Mouse (Mus musculus) embryonic facial prominence, embryonic 13.5 days (tissue): Measurements from ENCODE around the gene Abr. TPM values are rescaled to one million over a fixed set of nuclear protein-coding genes. Genes with fewer than 3 reads are reported as not detected.

Source experiments
- ATAC-seq: fragments of 200-750 bp; cut with Nextera tagmentation; 2 replicates; pipeline ENCODE4 v1.8.0; 2017; ENCODE audit warnings: low read depth; ENCODE audit not compliant: insufficient number of reproducible peaks, insufficient read depth, low FRiP score, low TSS enrichment
- H3K27ac ChIP-seq: fragments of 300-500 bp; sonication (generic); 2 replicates; pipeline ENCODE4 v1.5.1; 2015; ENCODE audit warnings: moderate library complexity, mild to moderate bottlenecking, inconsistent platforms
- H3K27me3 ChIP-seq: fragments of 300-500 bp; sonication (generic); 2 replicates; pipeline ENCODE4 v1.6.1; 2015; ENCODE audit warnings: mild to moderate bottlenecking, inconsistent platforms
- H3K36me3 ChIP-seq: fragments of 300-500 bp; sonication (generic); 2 replicates; pipeline ENCODE4 v1.6.1; 2015; ENCODE audit warnings: mild to moderate bottlenecking, inconsistent platforms
- H3K4me1 ChIP-seq: fragments of 300-500 bp; sonication (generic); 2 replicates; pipeline ENCODE4 v1.6.1; 2015; ENCODE audit warnings: inconsistent platforms
- H3K4me2 ChIP-seq: fragments of 300-500 bp; sonication (generic); 2 replicates; pipeline ENCODE4 v1.6.1; 2015; ENCODE audit warnings: moderate library complexity, mild to moderate bottlenecking, inconsistent platforms
- H3K4me3 ChIP-seq: fragments of 300-500 bp; sonication (generic); 2 replicates; pipeline ENCODE4 v1.5.1; 2015; ENCODE audit warnings: mild to moderate bottlenecking, inconsistent platforms
- H3K9ac ChIP-seq: fragments of 300-500 bp; sonication (generic); 2 replicates; pipeline ENCODE4 v1.6.1; 2015; ENCODE audit warnings: mild to moderate bottlenecking, inconsistent platforms
- H3K9me3 ChIP-seq: fragments of 300-500 bp; sonication (generic); 2 replicates; pipeline ENCODE4 v1.6.1; 2016; ENCODE audit warnings: inconsistent platforms
- WGBS: fragments of 180-500 bp; shearing (Covaris S2); methylation state at CpG from one replicate; pipeline ENCODE4 v1.1.7; 2015; ENCODE audit warnings: mixed read lengths; 5-methylcytosine and 5-hydroxymethylcytosine counted together
- polyA plus RNA-seq: library from polyadenylated mRNA; unstranded; fragments of >200 nt; fragmentation: Nextera tagmentation; extraction: Ambion mirVana; gene quantifications from 2 replicates; pipeline ENCODE4 v1.2.1, GENCODE M21; 2015

The Abr gene
- polyA plus RNA-seq, 1 experiment from 2014 or later = 35.5 TPM

GRCm38 (mm10) chr11:76379921-76380544 lies 242.1 kb downstream of the Abr start:
- no peak for ATAC-seq
- Histone ChIP-seq H3K36me3 (no peaks in the 10 kb centered on the region), H3K27ac (no peak overlapping the region), H3K4me1 (peaks cover 90% of the 10 kb centered on the region), H3K4me3 (no peak overlapping the region), H3K27me3 (no peaks in the 10 kb centered on the region), H3K9me3 (no peaks in the 10 kb centered on the region), H3K9ac (no peak overlapping the region), H3K4me2 (no peak overlapping the region)
- 49% methylated on average over 11 of the region's 11 CpGs for WGBS

- Histone ChIP-seq H3K9me3 (no peaks in the 10 kb centered on the region), H3K27me3 (no peaks in the 10 kb centered on the region), H3K4me3 (no peak overlapping the region), H3K36me3 (no peaks in the 10 kb centered on the region), H3K9ac (no peak overlapping the region), H3K27ac (no peak overlapping the region), H3K4me2 (no peak overlapping the region), H3K4me1 (peaks cover 90% of the 10 kb centered on the region)
- no peak for ATAC-seq
- WGBS = 83% methylated on average over 3 of the region's 3 CpGs
These were observed 245.7 kb downstream of the Abr start for GRCm38 (mm10) chr11:76376425-76376824.

GRCm38 (mm10) chr11:76374491-76375185 lies 247.5 kb downstream of the Abr start:
- Histone ChIP-seq H3K9me3 (no peaks in the 10 kb centered on the region), H3K27me3 (no peaks in the 10 kb centered on the region), H3K36me3 (no peaks in the 10 kb centered on the region), H3K4me3 (no peak overlapping the region), H3K4me2 (peak overlapping the region; percentile 18; the same call in 1 of the 2 replicates), H3K4me1 (peaks cover 92% of the 10 kb centered on the region), H3K27ac (peak overlapping the region; percentile 93), H3K9ac (peak overlapping the region; percentile 46; the same call in 1 of the 2 replicates)
- ATAC-seq = peak; percentile 77; the same call in 1 of the 2 replicates
- WGBS = 40% methylated on average over 17 of the region's 17 CpGs

GRCm38 (mm10) chr11:76372534-76372933 lies 249.6 kb downstream of the Abr start:
- ATAC-seq = no peak
- Histone ChIP-seq H3K36me3 (no peaks in the 10 kb centered on the region), H3K4me3 (no peak overlapping the region), H3K4me1 (peaks cover 88% of the 10 kb centered on the region), H3K27ac (no peak overlapping the region), H3K9ac (no peak overlapping the region), H3K4me2 (no peak overlapping the region), H3K9me3 (no peaks in the 10 kb centered on the region), H3K27me3 (no peaks in the 10 kb centered on the region)
- 66% methylated on average over 6 of the region's 6 CpGs for WGBS

GRCm38 (mm10) chr11:76372120-76372519 lies 250.0 kb downstream of the Abr start:
- H3K4me2 ChIP-seq = no peak overlapping the region
- no peaks in the 10 kb centered on the region for H3K36me3 ChIP-seq
- H3K4me1 ChIP-seq = peaks cover 86% of the 10 kb centered on the region
- H3K9ac ChIP-seq = no peak overlapping the region
- no peak for ATAC-seq
- WGBS = 69% methylated on average over 2 of the region's 2 CpGs
- no peak overlapping the region for H3K27ac ChIP-seq
- no peaks in the 10 kb centered on the region for H3K9me3 ChIP-seq
- H3K27me3 ChIP-seq = no peaks in the 10 kb centered on the region
- no peak overlapping the region for H3K4me3 ChIP-seq

GRCm38 (mm10) chr11:76370491-76370890 lies 251.6 kb downstream of the Abr start:
- Histone ChIP-seq H3K4me3 (no peak overlapping the region), H3K9ac (no peak overlapping the region), H3K4me2 (no peak overlapping the region), H3K36me3 (peaks cover 15% of the 10 kb centered on the region), H3K4me1 (peaks cover 80% of the 10 kb centered on the region), H3K27ac (no peak overlapping the region; the same call in 1 of the 2 replicates), H3K27me3 (no peaks in the 10 kb centered on the region), H3K9me3 (no peaks in the 10 kb centered on the region)
- ATAC-seq = no peak

Other genes with a start within 250 kb of the Abr start
- 76.8 and 77.6 TPM in 2 replicates for gene Nxn, start 223.2 kb downstream of the Abr start, polyA plus RNA-seq
- 111 and 130 TPM in 2 replicates for gene Timm22, start 215.4 kb downstream of the Abr start, polyA plus RNA-seq
- gene Bhlha9, start 50.2 kb upstream of the Abr start, polyA plus RNA-seq = not detected in 2 replicates
- 0.31 and 0.76 TPM in 2 replicates for gene Trarg1, start 57.5 kb upstream of the Abr start, polyA plus RNA-seq
- 23.8 and 26.2 TPM in 2 replicates for gene Gosr1, start 141.3 kb upstream of the Abr start, polyA plus RNA-seq
- 9.7 and 12.5 TPM in 2 replicates for gene Cpd, start 224.7 kb upstream of the Abr start, polyA plus RNA-seq